Mouse (Mus musculus): ENCODE measurements around the gene Arhgef33. TPM values are rescaled to one million over a fixed set of nuclear protein-coding genes. Genes with fewer than 3 reads are reported as not detected.
"Not testable (repeated sequence)": the region's sequence is repeated elsewhere in the genome, so short reads cannot be mapped to it uniquely, and the experiment has no call there.

Arhgef33 gene
- polyA plus RNA-seq, 1 experiment from 2014 or later: 0.65 TPM

DNA sequence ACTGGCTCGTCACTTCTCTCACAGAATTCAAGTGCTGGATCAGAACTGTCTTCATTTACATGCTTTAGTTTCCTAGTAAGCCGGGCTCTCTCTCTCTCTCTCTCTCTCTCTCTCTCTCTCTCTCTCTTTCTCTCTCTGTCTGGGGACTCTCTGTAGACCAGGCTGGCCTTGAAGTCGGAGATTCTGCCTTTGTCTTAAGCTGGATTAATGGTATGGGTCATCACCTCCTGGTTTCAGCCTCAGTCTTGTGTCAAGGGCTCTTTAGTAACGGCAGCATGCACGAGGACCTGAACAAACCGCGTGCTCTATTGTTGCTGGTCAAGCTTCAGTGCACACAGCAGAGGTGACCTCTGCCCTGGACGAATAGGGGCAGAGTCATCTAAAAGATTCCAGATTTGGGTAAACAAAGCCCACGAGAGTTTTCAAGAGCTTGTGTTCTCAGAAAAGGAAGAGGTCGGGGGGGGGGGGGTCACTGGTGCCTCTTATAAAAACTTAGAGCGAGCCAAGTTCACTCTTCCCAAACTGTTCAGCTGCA, 39.5 kb downstream of the Arhgef33 start:
- WGBS: 50% methylated on average over 11 of the region's 11 CpGs

DNA sequence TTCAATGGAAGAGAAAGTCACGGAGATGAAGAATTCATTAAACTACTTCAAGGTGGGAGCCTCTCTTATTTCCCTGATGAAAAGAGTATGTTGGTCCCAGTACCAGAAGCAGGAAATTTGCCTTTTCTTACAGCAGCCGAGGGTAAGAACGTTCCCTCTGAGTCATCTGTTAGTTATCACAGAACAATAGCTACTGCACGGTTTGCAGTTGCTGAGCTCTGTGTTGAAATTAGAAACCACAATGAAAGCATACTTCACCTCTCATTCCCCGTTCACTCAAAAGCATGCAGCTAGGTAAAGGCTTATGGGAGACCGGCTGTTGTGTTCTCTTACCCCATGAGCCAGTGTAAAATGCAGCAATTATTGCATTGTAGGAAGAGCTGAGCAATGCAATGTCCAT, 40.0 kb downstream of the Arhgef33 start:
- H3K4me2 ChIP-seq (replicated peaks): no peak overlapping the region
- ATAC-seq (ENCODE audit: insufficient number of reproducible peaks, low FRiP score, low TSS enrichment, low read depth): no peak
- H3K9me3 ChIP-seq (replicated peaks): no peaks in the 10 kb centered on the region
- no peaks in the 10 kb centered on the region for H3K27me3 ChIP-seq
- no peak overlapping the region for H3K9ac ChIP-seq
- no peaks in the 10 kb centered on the region for H3K36me3 ChIP-seq
- 23% methylated on average over 6 of the region's 6 CpGs for WGBS
- H3K27ac ChIP-seq (replicated peaks): no peak overlapping the region
- peaks cover 8% of the 10 kb centered on the region; the same call in 1 of the 2 replicates for H3K4me1 ChIP-seq
- H3K4me3 ChIP-seq (replicated peaks): no peak overlapping the region

More for the DNA sequence above, 39.5 kb downstream of the Arhgef33 start:
- no peak for ATAC-seq (ENCODE audit: insufficient number of reproducible peaks, low FRiP score, low TSS enrichment, low read depth)
- no peaks in the 10 kb centered on the region for H3K27me3 ChIP-seq
- no peak overlapping the region for H3K4me3 ChIP-seq (replicated peaks)
- no peak overlapping the region for H3K4me2 ChIP-seq (replicated peaks)
- H3K4me1 ChIP-seq: peaks cover 8% of the 10 kb centered on the region; the same call in 1 of the 2 replicates
- H3K27ac ChIP-seq (replicated peaks): no peak overlapping the region
- no peaks in the 10 kb centered on the region for H3K36me3 ChIP-seq
- H3K9me3 ChIP-seq (replicated peaks): no peaks in the 10 kb centered on the region
- H3K9ac ChIP-seq: no peak overlapping the region

DNA sequence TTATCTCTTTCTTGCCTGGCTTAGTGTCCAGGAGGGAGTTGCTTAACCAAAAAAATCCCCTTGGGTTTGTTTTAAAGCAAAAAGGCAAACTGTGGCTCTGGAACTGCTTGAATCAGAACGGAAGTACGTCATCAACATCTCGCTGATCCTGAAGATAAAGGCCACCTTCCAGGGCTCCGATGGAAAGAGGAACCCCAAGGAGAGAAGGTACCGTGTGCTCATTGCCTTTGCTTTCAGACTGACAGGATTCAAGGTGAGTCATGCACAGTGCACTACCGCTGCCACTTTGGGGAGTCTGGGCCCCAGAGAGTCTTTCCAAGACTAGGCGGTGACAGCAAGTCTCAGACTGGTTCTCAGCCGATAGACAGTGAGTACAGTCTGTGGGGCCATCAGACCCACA, 53.0 kb downstream of the Arhgef33 start:
- H3K9ac ChIP-seq: no peak overlapping the region
- no peak overlapping the region for H3K4me2 ChIP-seq (replicated peaks)
- H3K9me3 ChIP-seq (replicated peaks): no peaks in the 10 kb centered on the region
- H3K4me3 ChIP-seq (replicated peaks): no peak overlapping the region
- WGBS: 76% methylated on average over 8 of the region's 8 CpGs
- H3K27me3 ChIP-seq: no peaks in the 10 kb centered on the region
- H3K27ac ChIP-seq (replicated peaks): no peak overlapping the region
- no peak for ATAC-seq (ENCODE audit: insufficient number of reproducible peaks, low FRiP score, low TSS enrichment, low read depth)
- no peaks in the 10 kb centered on the region for H3K4me1 ChIP-seq
- no peaks in the 10 kb centered on the region for H3K36me3 ChIP-seq

DNA sequence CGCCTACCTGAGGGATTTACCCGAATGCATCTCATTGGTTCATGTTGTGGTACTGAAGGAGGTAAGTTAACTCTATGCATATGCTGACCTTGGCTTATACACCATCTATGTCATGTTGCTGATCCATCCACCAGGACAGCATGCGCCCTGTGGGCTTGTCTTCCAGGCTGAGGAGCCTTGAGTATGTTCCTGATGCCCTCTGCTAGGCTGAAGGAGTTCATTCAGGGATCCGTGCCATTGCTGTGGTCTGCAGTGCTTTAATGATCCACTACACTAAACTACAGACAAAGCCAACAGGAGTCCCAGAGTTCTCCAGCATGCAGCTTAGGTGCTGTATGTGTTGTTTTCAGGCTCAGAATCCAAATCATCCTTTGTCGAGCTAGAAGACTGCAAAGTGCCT, 60.1 kb downstream of the Arhgef33 start:
- no peak overlapping the region for H3K27ac ChIP-seq (replicated peaks)
- H3K4me3 ChIP-seq (replicated peaks): no peak overlapping the region
- H3K4me1 ChIP-seq: no peaks in the 10 kb centered on the region
- no peaks in the 10 kb centered on the region for H3K27me3 ChIP-seq
- 83% methylated on average over 5 of the region's 5 CpGs for WGBS
- H3K9ac ChIP-seq: no peak overlapping the region
- no peak overlapping the region for H3K4me2 ChIP-seq (replicated peaks)
- no peak for ATAC-seq (ENCODE audit: insufficient number of reproducible peaks, low FRiP score, low TSS enrichment, low read depth)
- H3K36me3 ChIP-seq: no peaks in the 10 kb centered on the region
- H3K9me3 ChIP-seq (replicated peaks): no peaks in the 10 kb centered on the region

DNA sequence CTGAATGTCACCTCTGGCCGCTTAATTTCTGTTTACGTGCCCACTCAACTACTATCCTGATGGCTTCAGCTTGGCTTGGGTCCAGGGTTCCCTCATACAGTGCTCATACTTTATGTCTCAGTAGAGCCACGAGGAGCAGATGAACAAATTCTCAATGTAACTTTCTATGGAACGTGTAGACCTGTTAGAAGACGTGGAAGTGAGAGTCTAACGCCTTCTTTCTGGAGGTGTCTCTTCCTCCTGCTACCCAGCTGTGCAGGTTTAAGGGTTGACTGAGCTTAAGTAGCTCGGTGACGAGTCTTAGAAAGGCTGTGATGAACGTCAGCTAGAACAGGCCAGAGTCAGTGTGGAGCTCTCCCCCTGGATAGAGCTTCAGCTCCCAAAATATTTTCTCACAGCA, 61.4 kb downstream of the Arhgef33 start:
- no peak overlapping the region for H3K4me2 ChIP-seq (replicated peaks)
- H3K4me1 ChIP-seq: peaks cover 8% of the 10 kb centered on the region
- H3K9ac ChIP-seq: no peak overlapping the region
- WGBS: 82% methylated on average over 9 of the region's 9 CpGs
- H3K9me3 ChIP-seq (replicated peaks): no peaks in the 10 kb centered on the region
- no peak overlapping the region for H3K4me3 ChIP-seq (replicated peaks)
- no peaks in the 10 kb centered on the region for H3K36me3 ChIP-seq
- no peak for ATAC-seq (ENCODE audit: insufficient number of reproducible peaks, low FRiP score, low TSS enrichment, low read depth)
- no peaks in the 10 kb centered on the region for H3K27me3 ChIP-seq
- no peak overlapping the region for H3K27ac ChIP-seq (replicated peaks)

DNA sequence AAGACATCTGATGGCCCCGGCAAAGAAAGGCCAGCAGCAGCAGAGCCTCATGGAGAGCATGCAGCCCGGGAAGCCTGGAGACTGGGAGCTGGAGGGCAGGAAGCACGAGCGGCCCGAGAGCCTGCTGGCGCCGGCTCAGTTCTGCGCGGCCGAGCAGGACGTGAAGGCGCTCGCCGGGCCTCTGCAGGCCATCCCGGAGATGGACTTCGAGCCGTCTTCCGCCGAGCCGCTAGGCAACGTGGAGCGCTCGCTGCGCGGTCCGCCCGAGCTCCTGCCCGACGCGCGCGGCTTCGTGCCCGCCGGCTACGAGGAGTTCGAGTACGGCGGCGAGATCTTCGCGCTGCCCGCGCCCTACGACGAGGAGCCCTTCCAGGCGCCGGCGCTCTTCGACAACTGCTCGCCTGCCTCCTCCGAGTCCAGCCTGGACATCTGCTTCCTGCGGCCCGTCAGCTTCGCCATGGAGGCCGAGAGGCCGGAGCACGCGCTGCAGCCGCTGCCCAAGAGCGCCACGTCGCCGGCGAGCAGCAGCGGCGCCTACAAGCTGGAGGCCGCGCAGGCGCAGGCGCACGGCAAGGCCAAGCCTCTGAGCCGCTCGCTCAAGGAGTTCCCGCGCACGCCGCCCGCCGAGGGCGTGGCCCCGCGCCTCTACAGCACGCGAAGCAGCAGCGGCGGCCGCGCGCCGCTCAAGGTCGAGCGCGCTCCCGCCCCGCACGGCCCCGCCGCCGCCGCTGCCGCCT, 66.0 kb downstream of the Arhgef33 start, which contains the start of gene Gm10190:
Gene Gm10190 (minus strand): TSS at position 553 of the 737 bp plus-strand sequence.
- Histone ChIP-seq H3K27me3 (no peaks in the 10 kb centered on the region), H3K4me2 (replicated peaks) (peak within 1 kb of the TSS; percentile 88), H3K36me3 (no peaks in the 10 kb centered on the region), H3K27ac (replicated peaks) (peak within 1 kb of the TSS; percentile 78), H3K4me1 (peaks cover 11% of the 10 kb centered on the region), H3K9ac (peak within 1 kb of the TSS; percentile 59), H3K4me3 (replicated peaks) (peak within 1 kb of the TSS; percentile 52), H3K9me3 (replicated peaks) (no peaks in the 10 kb centered on the region)
- 3% methylated on average over 98 of the region's 102 CpGs for WGBS
- ATAC-seq (ENCODE audit: insufficient number of reproducible peaks, low FRiP score, low TSS enrichment, low read depth): peak; percentile 96

DNA sequence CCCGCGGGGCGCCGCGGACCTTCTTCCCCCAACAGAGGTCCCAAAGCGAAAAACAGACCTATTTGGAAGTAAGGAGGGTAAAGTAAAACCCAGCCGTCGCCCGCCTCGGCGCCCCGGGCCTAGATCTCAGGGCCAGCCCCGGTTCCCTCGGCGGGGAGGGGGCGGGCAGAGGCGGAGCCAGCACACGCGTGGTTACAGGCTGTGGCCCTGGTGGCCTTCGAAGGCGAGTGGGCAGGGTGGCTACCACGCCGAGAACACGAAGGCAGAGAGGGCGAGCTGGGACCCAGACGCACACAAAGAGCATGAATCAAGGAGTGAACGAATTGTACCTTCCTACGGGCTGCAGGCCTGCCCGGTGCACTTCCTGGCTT, 66.5 kb downstream of the Arhgef33 start:
- peak; percentile 45; the same call in 1 of the 2 replicates for ATAC-seq (ENCODE audit: insufficient number of reproducible peaks, low FRiP score, low TSS enrichment, low read depth)
- Histone ChIP-seq H3K4me3 (replicated peaks) (peak overlapping the region; percentile 52), H3K4me1 (peaks cover 11% of the 10 kb centered on the region), H3K27ac (replicated peaks) (no peak overlapping the region), H3K9me3 (replicated peaks) (no peaks in the 10 kb centered on the region), H3K9ac (peak overlapping the region; percentile 33), H3K36me3 (no peaks in the 10 kb centered on the region), H3K4me2 (replicated peaks) (peak overlapping the region; percentile 88), H3K27me3 (no peaks in the 10 kb centered on the region)
- 19% methylated on average over 29 of the region's 29 CpGs for WGBS

DNA sequence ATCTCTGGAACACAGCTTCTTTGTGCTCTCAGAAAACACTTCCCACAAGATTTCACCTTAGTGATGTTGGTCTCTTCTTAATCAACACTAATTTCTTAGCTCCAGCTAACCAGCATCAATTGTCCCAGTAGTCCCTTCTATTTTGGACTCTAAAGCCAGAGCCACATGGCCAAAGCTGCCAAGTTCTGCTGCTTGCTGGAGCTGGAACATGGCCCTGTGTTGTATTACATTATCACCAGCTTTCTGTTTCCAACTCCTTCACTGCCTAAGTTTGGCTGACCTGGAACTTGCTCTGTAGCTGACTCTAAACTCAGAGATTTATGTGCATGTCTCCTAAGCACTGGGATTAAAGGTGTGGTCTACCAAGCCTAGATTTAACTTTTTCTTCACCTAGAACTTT, 71.2 kb downstream of the Arhgef33 start:
- not testable (repeated sequence) for H3K27ac ChIP-seq (replicated peaks); H3K9me3 ChIP-seq (replicated peaks); H3K4me1 ChIP-seq; H3K36me3 ChIP-seq; H3K9ac ChIP-seq; H3K27me3 ChIP-seq; H3K4me2 ChIP-seq (replicated peaks); ATAC-seq (ENCODE audit: insufficient number of reproducible peaks, low FRiP score, low TSS enrichment, low read depth); H3K4me3 ChIP-seq (replicated peaks)

DNA sequence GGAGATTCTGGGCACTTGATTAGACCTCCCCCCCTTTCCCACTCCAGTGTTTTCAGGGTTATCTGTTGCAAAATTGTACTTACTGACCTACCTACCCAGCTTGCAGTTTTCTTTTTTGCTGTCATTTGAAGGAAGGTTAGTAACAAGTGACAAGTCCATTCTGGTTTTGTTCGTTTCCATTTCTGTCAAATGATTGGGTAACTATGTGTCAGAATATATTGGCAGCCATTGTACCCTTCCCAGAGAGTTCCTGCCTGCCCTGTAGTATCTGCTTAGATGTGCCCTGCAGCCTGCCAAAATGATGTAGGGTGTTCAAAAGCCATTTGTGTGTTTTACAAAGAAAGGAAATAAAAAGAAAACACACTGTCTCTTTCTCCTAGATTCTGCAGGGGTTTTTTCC, 78.5 kb downstream of the Arhgef33 start:
- no peak overlapping the region for H3K9ac ChIP-seq
- no peaks in the 10 kb centered on the region for H3K9me3 ChIP-seq (replicated peaks)
- WGBS: 50% methylated on average over 1 of the region's 1 CpGs
- no peaks in the 10 kb centered on the region for H3K4me1 ChIP-seq
- no peak overlapping the region for H3K27ac ChIP-seq (replicated peaks)
- H3K4me2 ChIP-seq (replicated peaks): no peak overlapping the region
- no peaks in the 10 kb centered on the region for H3K36me3 ChIP-seq
- H3K4me3 ChIP-seq (replicated peaks): no peak overlapping the region
- H3K27me3 ChIP-seq: no peaks in the 10 kb centered on the region
- no peak for ATAC-seq (ENCODE audit: insufficient number of reproducible peaks, low FRiP score, low TSS enrichment, low read depth)

DNA sequence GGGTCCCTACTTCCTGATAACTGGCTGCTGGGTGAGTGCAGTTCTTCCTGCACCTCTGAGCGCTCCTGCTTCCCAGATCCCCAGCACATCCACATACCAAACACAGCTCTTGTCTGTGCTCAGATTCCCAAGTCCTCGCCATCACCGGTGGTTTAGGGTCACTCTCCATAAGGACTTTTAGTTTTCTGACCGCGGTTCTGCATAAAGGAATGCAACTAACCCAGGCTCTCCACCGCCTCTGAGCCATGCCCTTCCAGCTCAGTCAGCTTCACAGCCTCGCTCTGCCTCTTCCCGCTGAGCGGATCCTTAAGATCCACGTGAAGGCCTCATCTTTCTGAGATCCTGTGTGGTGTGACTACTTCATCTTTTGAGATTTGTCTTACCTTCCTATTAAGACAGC, 82.8 kb downstream of the Arhgef33 start:
- H3K4me2 ChIP-seq (replicated peaks): no peak overlapping the region
- no peaks in the 10 kb centered on the region for H3K9me3 ChIP-seq (replicated peaks)
- no peak for ATAC-seq (ENCODE audit: insufficient number of reproducible peaks, low FRiP score, low TSS enrichment, low read depth)
- 0 out of 2 replicates have a peak, but pooled peaks cover 3% of the 10 kb centered on the region for H3K4me1 ChIP-seq
- H3K36me3 ChIP-seq: no peaks in the 10 kb centered on the region
- no peak overlapping the region for H3K9ac ChIP-seq
- no peak overlapping the region for H3K4me3 ChIP-seq (replicated peaks)
- no peaks in the 10 kb centered on the region for H3K27me3 ChIP-seq
- 70% methylated on average over 10 of the region's 10 CpGs for WGBS
- H3K27ac ChIP-seq (replicated peaks): no peak overlapping the region

DNA sequence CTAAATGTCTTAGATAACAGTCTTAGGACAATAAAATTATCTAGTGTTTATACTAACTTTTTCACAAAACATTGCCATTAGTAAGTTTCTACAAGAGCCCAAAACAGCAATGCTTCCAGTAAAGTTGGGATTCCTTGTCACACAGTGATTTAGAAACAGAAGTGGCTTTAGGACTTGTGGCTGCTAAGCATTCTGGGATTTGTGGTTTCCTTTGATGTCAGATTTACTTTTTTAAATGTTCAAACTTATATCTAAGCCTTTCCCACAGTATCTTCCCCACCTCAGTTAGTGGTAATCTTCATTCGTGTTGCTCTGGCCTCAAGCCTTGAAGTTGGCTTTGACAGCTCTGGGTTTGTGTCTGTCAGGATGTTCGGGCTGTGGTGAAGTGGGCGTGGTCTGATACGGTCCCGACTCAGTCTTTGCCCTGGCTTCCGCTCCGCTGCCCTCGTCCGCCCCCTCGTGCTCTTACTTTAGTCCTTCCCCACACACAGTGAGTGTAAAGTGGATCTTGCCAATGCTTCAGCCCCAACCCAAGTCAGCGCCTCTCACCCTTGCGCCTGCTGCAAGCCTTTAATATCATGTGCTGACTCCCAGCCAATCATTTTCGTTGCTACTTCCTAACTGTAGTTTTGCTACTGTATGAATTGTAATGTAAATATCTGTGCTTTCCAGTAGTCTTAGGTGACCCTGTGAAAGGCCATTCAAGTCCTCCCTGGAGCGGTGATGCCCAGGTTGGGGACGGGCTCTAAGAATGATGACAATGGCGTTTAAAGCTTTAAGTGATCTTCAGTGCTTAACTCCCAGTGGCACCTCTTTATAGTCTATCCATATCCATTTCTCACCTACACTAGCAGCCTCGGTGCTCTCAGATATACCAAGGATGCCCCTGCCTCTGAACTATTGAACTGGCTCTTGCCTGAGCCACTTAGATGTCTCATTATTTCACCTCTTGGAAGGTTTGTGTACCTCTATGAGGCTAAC, 84.5 kb downstream of the Arhgef33 start:
- 11% methylated on average over 17 of the region's 17 CpGs for WGBS
- Histone ChIP-seq H3K4me1 (0 out of 2 replicates have a peak, but pooled peaks cover 3% of the 10 kb centered on the region), H3K27ac (replicated peaks) (no peak overlapping the region), H3K4me2 (replicated peaks) (peak overlapping the region; percentile 60), H3K36me3 (no peaks in the 10 kb centered on the region), H3K4me3 (replicated peaks) (peak overlapping the region; percentile 51), H3K9me3 (replicated peaks) (no peaks in the 10 kb centered on the region), H3K9ac (peak overlapping the region; percentile 12; the same call in 1 of the 2 replicates), H3K27me3 (no peaks in the 10 kb centered on the region)
- peak; percentile 87 for ATAC-seq (ENCODE audit: insufficient number of reproducible peaks, low FRiP score, low TSS enrichment, low read depth)
